Mouse (Mus musculus) T-helper 2 cell (primary cell): Measurements from ENCODE around the gene Nup35.

Experiments used
- in situ Hi-C: fragments of 300-600 bp; cut with MboI, MseI; formaldehyde crosslinking; loops from one replicate; pipeline ENCODE4 v1.15.1; 2025; ENCODE audit warnings: high pct_unique_total_duplicates

Gene Nup35

GRCm38 (mm10) chr2:80638364-80639241, 21.6 kb downstream of the Nup35 start:
- in situ Hi-C loops: no loop called here

- in situ Hi-C loops: no loop called here
Observed at GRCm38 (mm10) chr2:80639398-80639797, 22.4 kb downstream of the Nup35 start.

- in situ Hi-C loops: no loop called here
Observed at GRCm38 (mm10) chr2:80639864-80640263, 22.8 kb downstream of the Nup35 start.

GRCm38 (mm10) chr2:80661414-80661813, 44.4 kb downstream of the Nup35 start:
- in situ Hi-C loops: no loop called here

- in situ Hi-C loops: no loop called here
Observed at GRCm38 (mm10) chr2:80662682-80663081, 45.6 kb downstream of the Nup35 start.

- in situ Hi-C loops: no loop called here
Observed at GRCm38 (mm10) chr2:80667396-80667964, 50.4 kb downstream of the Nup35 start.

GRCm38 (mm10) chr2:80669868-80670666, 53.0 kb downstream of the Nup35 start:
- in situ Hi-C loops: no loop called here

- in situ Hi-C loops: no loop called here
Observed at GRCm38 (mm10) chr2:80678803-80679202, 61.8 kb downstream of the Nup35 start.

GRCm38 (mm10) chr2:80683727-80684239, 66.7 kb downstream of the Nup35 start:
- in situ Hi-C loops: no loop called here

- in situ Hi-C loops: no loop called here
Observed at GRCm38 (mm10) chr2:80684396-80685071, 67.5 kb downstream of the Nup35 start.

GRCm38 (mm10) chr2:80688261-80688660, 71.2 kb downstream of the Nup35 start:
- in situ Hi-C loops: no loop called here

GRCm38 (mm10) chr2:80707429-80707828, 90.4 kb downstream of the Nup35 start:
- in situ Hi-C loops: no loop called here
